Mouse (Mus musculus) lung, postnatal 0 days (tissue): ENCODE measurements at regions not wholly inside any gene's neighbourhood (a gene's known extent, or its start where the extent isn't known, plus 50 kb on each side); places are given as distances from the start of the nearest gene placed in this dataset.

Experiments used
- ATAC-seq: fragments of 200-750 bp; cut with Nextera tagmentation; 2 replicates; pipeline ENCODE4 v1.8.0; 2017; ENCODE audit warnings: moderate library complexity
- DNase-seq: peaks from one replicate; pipeline ENCODE4 v3.0.0-alpha.2; 2016; ENCODE audit warnings: low spot score
- H3K27ac ChIP-seq: fragments of 300-500 bp; sonication (generic); 2 replicates; pipeline ENCODE4 v1.5.1; 2014; ENCODE audit warnings: antibody characterized with exemption, mild to moderate bottlenecking, low read length, mixed read lengths
- H3K27me3 ChIP-seq: fragments of 300-500 bp; sonication (generic); replicated peaks from 2 replicates; pipeline ENCODE4 v1.6.1; 2014; ENCODE audit warnings: low read length, mixed read lengths; ENCODE audit not compliant: insufficient read depth
- H3K36me3 ChIP-seq: fragments of 300-500 bp; sonication (generic); 2 replicates; pipeline ENCODE4 v1.6.1; 2014; ENCODE audit warnings: low read length, mixed read lengths; ENCODE audit not compliant: insufficient read depth
- H3K4me1 ChIP-seq: fragments of 300-500 bp; sonication (generic); 2 replicates; pipeline ENCODE4 v1.6.1; 2014; ENCODE audit warnings: antibody characterized with exemption, low read depth, low read length, mixed read lengths; ENCODE audit not compliant: insufficient read depth
- H3K4me2 ChIP-seq: fragments of 300-500 bp; sonication (generic); replicated peaks from 2 replicates; pipeline ENCODE4 v1.6.1; 2014; ENCODE audit warnings: low read depth, mild to moderate bottlenecking, low read length, moderate library complexity, mixed read lengths
- H3K4me3 ChIP-seq: fragments of 300-500 bp; sonication (generic); 2 replicates; pipeline ENCODE4 v1.5.1; 2014; ENCODE audit warnings: low read depth, low read length
- H3K9ac ChIP-seq: fragments of 300-500 bp; sonication (generic); replicated peaks from 2 replicates; pipeline ENCODE4 v1.6.1; 2014; ENCODE audit warnings: low read depth, mild to moderate bottlenecking
- H3K9me3 ChIP-seq: fragments of 300-500 bp; sonication (generic); 2 replicates; pipeline ENCODE4 v1.6.1; 2016; ENCODE audit warnings: low read length, mixed read lengths
- CTCF ChIP-seq: IDR thresholded peaks from 2 replicates; pipeline ENCODE4 v1.5.1; 2016; ENCODE audit warnings: antibody characterized with exemption, mild to moderate bottlenecking
- EP300 ChIP-seq: IDR thresholded peaks from 2 replicates; pipeline ENCODE4 v1.6.1; 2016; ENCODE audit warnings: antibody characterized with exemption, mild to moderate bottlenecking, control low read depth
- WGBS: fragments of 180-500 bp; shearing (Covaris S2); extraction: QIAGEN DNeasy Blood & Tissue Kit; methylation state at CpG from one replicate; pipeline ENCODE4 v1.1.7; 2014; 5-methylcytosine and 5-hydroxymethylcytosine counted together

DNA sequence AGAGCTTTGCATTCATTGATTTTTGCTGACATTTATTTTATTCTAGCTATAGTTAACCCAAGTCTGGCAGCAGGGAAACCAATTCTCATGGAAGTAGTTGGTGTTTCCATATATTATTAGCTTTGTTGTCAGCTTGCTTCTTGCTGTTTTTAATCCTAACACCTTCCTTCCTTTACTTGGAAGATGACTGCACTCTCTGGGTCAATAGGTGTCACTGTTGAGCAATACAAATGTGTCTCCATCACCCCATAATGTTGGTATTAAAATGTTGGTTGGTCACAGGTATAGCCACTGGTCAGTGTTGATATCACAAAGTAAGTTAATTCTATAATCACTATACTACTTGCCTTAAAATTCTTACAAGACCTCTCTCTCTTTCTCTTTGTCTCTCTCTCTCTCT is 477.9 kb upstream of the A1bg start:
- no peak for TF ChIP-seq EP300
- peak; percentile 65 for TF ChIP-seq CTCF
- no peaks in the 10 kb centered on the region for H3K27me3 ChIP-seq
- ATAC-seq, result no peak
- no peaks in the 10 kb centered on the region for H3K36me3 ChIP-seq
- no peak overlapping the region for H3K9ac ChIP-seq
- H3K9me3 ChIP-seq, result no peaks in the 10 kb centered on the region
- H3K27ac ChIP-seq, result no peak overlapping the region
- no peak overlapping the region for H3K4me3 ChIP-seq
- DNase-seq, result peak; percentile 29
- H3K4me1 ChIP-seq, result no peaks in the 10 kb centered on the region
- H3K4me2 ChIP-seq, result no peak overlapping the region

- 75% methylated on average over 2 of the region's 2 CpGs for whole genome bisulfite sequencing
- H3K4me1 ChIP-seq, result no peaks in the 10 kb centered on the region
- H3K27ac ChIP-seq, result no peak overlapping the region
- TF ChIP-seq CTCF (no peak), EP300 (no peak)
- ATAC-seq (no peak), DNase-seq (no peak)
- no peaks in the 10 kb centered on the region for H3K9me3 ChIP-seq
- H3K36me3 ChIP-seq, result no peaks in the 10 kb centered on the region
- H3K4me3 ChIP-seq, result no peak overlapping the region
- no peaks in the 10 kb centered on the region for H3K27me3 ChIP-seq
- no peak overlapping the region for H3K9ac ChIP-seq
- no peak overlapping the region for H3K4me2 ChIP-seq
These were observed 477.2 kb upstream of the A1bg start for GRCm38 (mm10) chr15:61399971-61400370.

DNA sequence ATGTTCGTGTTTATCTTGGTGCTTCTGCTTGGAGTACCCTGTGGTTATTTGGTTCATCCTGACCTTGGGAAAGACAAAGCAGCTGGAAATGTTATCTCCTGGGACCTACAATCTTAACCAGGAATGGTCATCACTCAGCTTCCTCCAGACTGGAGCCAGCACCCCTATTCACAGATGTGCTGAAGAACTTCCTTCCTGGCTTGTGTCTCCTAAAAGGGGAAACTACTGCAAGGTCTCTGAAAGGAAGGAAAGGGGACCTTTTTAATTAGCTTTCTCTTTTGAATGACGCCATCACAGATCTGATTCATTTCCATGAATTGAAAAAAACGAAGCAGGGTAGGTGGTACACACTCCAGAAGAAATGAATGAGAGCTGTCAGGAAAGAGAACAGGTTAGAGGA is 476.0 kb upstream of the A1bg start:
- TF ChIP-seq CTCF (no peak), EP300 (peak; percentile 45)
- no peaks in the 10 kb centered on the region for H3K36me3 ChIP-seq
- H3K4me2 ChIP-seq, result no peak overlapping the region
- WGBS, result 58% methylated on average over 3 of the region's 3 CpGs
- H3K27ac ChIP-seq, result no peak overlapping the region
- H3K4me3 ChIP-seq, result no peak overlapping the region
- H3K27me3 ChIP-seq, result no peaks in the 10 kb centered on the region
- ATAC-seq, result peak; percentile 28; the same call in 1 of the 2 replicates
- no peaks in the 10 kb centered on the region for H3K9me3 ChIP-seq
- no peaks in the 10 kb centered on the region for H3K4me1 ChIP-seq
- H3K9ac ChIP-seq, result no peak overlapping the region
- peak; percentile 34 for DNase-seq

GRCm38 (mm10) chr15:61397061-61397460 is 474.2 kb upstream of the A1bg start:
- no peak for DNase-seq
- TF ChIP-seq EP300 (no peak), CTCF (no peak)
- no peaks in the 10 kb centered on the region for H3K4me1 ChIP-seq
- ATAC-seq, result no peak
- no peak overlapping the region for H3K9ac ChIP-seq
- H3K27ac ChIP-seq, result no peak overlapping the region
- no peaks in the 10 kb centered on the region for H3K9me3 ChIP-seq
- no peaks in the 10 kb centered on the region for H3K36me3 ChIP-seq
- H3K4me3 ChIP-seq, result no peak overlapping the region
- 89% methylated on average over 3 of the region's 3 CpGs for WGBS
- H3K27me3 ChIP-seq, result no peaks in the 10 kb centered on the region
- H3K4me2 ChIP-seq, result no peak overlapping the region

GRCm38 (mm10) chr15:61395296-61395826 is 472.5 kb upstream of the A1bg start:
- Histone ChIP-seq H3K27ac (no peak overlapping the region), H3K9ac (no peak overlapping the region), H3K9me3 (no peaks in the 10 kb centered on the region), H3K4me1 (no peaks in the 10 kb centered on the region), H3K36me3 (no peaks in the 10 kb centered on the region), H3K27me3 (no peaks in the 10 kb centered on the region), H3K4me2 (no peak overlapping the region), H3K4me3 (no peak overlapping the region)
- DNase-seq (peak; percentile 81), ATAC-seq (peak; percentile 84)
- TF ChIP-seq CTCF (no peak), EP300 (peak; percentile 81)
- WGBS, result 11% methylated on average over 8 of the region's 8 CpGs

- H3K36me3 ChIP-seq, result no peaks in the 10 kb centered on the region
- H3K4me3 ChIP-seq, result no peak overlapping the region
- TF ChIP-seq EP300, result no peak
- no peak for TF ChIP-seq CTCF
- WGBS, result 59% methylated on average over 3 of the region's 3 CpGs
- no peaks in the 10 kb centered on the region for H3K27me3 ChIP-seq
- H3K9ac ChIP-seq, result no peak overlapping the region
- H3K4me2 ChIP-seq, result no peak overlapping the region
- ATAC-seq (no peak), DNase-seq (no peak)
- H3K9me3 ChIP-seq, result no peaks in the 10 kb centered on the region
- H3K27ac ChIP-seq, result no peak overlapping the region
- no peaks in the 10 kb centered on the region for H3K4me1 ChIP-seq
These were observed 457.9 kb upstream of the A1bg start for GRCm38 (mm10) chr15:61380666-61381065.

DNA sequence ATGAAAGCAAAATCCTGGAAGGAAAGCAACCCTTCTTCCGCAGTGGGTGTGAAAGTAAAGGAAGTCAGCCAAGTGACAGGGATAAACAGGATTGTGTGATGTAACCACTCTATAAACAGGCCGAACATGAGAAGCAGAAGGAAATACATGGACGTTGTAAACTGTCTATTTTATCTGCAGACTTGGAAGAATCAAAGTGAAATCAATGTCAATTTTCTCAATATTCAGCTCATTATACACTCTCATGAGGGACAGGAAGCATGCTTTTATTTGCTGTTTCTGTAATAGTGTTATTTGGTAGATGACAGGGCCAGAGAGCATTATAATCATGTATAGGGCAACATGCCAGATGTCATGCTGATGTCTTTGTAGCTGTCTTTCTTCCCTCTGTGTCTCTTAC is 443.5 kb upstream of the A1bg start:
- no peaks in the 10 kb centered on the region for H3K36me3 ChIP-seq
- H3K27ac ChIP-seq, result no peak overlapping the region
- H3K9me3 ChIP-seq, result no peaks in the 10 kb centered on the region
- no peaks in the 10 kb centered on the region for H3K27me3 ChIP-seq
- WGBS, result 34% methylated on average over 3 of the region's 3 CpGs
- ATAC-seq (peak; percentile 73), DNase-seq (peak; percentile 69)
- H3K4me1 ChIP-seq, result peaks cover 4% of the 10 kb centered on the region; the same call in 1 of the 2 replicates
- no peak overlapping the region for H3K4me3 ChIP-seq
- no peak overlapping the region for H3K9ac ChIP-seq
- H3K4me2 ChIP-seq, result no peak overlapping the region
- TF ChIP-seq EP300 (peak; percentile 83), CTCF (no peak)
